Mouse (Mus musculus): Measurements from ENCODE around the gene Mif4gd.

DNA sequence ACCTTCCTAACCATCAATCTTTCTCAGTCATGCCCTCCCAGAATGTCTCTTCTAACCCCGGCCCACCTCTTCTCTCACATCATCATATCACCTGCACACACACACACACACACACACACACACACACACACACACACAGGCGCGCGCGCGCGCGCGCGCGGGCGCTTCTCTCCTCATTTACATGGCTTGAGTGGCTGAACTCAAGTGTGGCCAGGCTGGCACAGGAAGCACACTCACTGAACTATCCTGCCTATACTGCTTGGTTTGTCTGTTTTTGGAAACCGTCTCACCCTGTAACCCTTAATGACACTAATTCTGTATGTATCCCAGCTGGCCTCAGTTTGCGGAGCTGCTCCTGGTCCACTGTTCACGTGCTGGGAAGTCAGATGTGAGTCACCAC, 12.0 kb downstream of the Mif4gd start:
- TF ChIP-seq CTCF (IDR thresholded peaks at IDR 0.05; ENCODE audit: low read depth, low read length) (no peak), GATA1 (IDR thresholded peaks at IDR 0.05; ENCODE audit: borderline replicate concordance, low read length) (no peak), TAL1 (conservative IDR thresholded peaks at IDR 0.05; ENCODE audit: low read depth, low read length) (no peak), POLR2AphosphoS5 (IDR thresholded peaks at IDR 0.05; ENCODE audit: insufficient replicate concordance, low read depth, low read length) (no peak)

Measured in G1E (cell line).